Mouse (Mus musculus) kidney, postnatal 0 days (tissue): ENCODE measurements around the gene Ripk4. TPM values are rescaled to one million over a fixed set of nuclear protein-coding genes. Genes with fewer than 3 reads are reported as not detected.
A peak's percentile ranks its signal among the peaks of the same experiment; 100 is the strongest.

Experiments
- ATAC-seq: fragments of 200-750 bp; cut with Nextera tagmentation; replicated peaks from 2 replicates; pipeline ENCODE4 v1.8.0; 2017; ENCODE audit warnings: low read depth, moderate number of reproducible peaks, moderate TSS enrichment, moderate library complexity; ENCODE audit not compliant: low FRiP score
- DNase-seq: peaks from one replicate; pipeline ENCODE4 v3.0.0-alpha.2; 2016; ENCODE audit warnings: low spot score
- H3K27ac ChIP-seq: fragments of 300-500 bp; sonication (generic); 2 replicates; pipeline ENCODE4 v1.5.1; 2014; ENCODE audit warnings: mild to moderate bottlenecking
- H3K27me3 ChIP-seq: fragments of 300-500 bp; sonication (generic); 2 replicates; pipeline ENCODE4 v1.6.1; 2014; ENCODE audit warnings: low read length, mixed read lengths; ENCODE audit not compliant: insufficient read depth
- H3K36me3 ChIP-seq: fragments of 300-500 bp; sonication (generic); 2 replicates; pipeline ENCODE4 v1.6.1; 2014; ENCODE audit warnings: low read length, mixed read lengths; ENCODE audit not compliant: insufficient read depth
- H3K4me1 ChIP-seq: fragments of 300-500 bp; sonication (generic); replicated peaks from 2 replicates; pipeline ENCODE4 v1.6.1; 2014; ENCODE audit warnings: antibody characterized with exemption, low read length, mixed read lengths; ENCODE audit not compliant: insufficient read depth
- H3K4me2 ChIP-seq: fragments of 300-500 bp; sonication (generic); 2 replicates; pipeline ENCODE4 v1.6.1; 2014; ENCODE audit warnings: mild to moderate bottlenecking, low read length, moderate library complexity, mixed read lengths
- H3K4me3 ChIP-seq: fragments of 300-500 bp; sonication (generic); replicated peaks from 2 replicates; pipeline ENCODE4 v1.5.1; 2014; ENCODE audit warnings: low read depth, low read length
- H3K9ac ChIP-seq: fragments of 300-500 bp; sonication (generic); 2 replicates; pipeline ENCODE4 v1.6.1; 2014; ENCODE audit warnings: low read depth, low read length
- H3K9me3 ChIP-seq: fragments of 300-500 bp; sonication (generic); replicated peaks from 2 replicates; pipeline ENCODE4 v1.6.1; 2016; ENCODE audit warnings: low read length, inconsistent platforms, mixed read lengths
- CTCF ChIP-seq: IDR thresholded peaks from 2 replicates; pipeline ENCODE4 v1.5.1; 2016; ENCODE audit warnings: antibody characterized with exemption, low read depth, mild to moderate bottlenecking, moderate library complexity
- WGBS: fragments of 180-500 bp; shearing (Covaris S2); extraction: QIAGEN DNeasy Blood & Tissue Kit; methylation state at CpG from one replicate; pipeline ENCODE4 v1.1.7; 2014; 5-methylcytosine and 5-hydroxymethylcytosine counted together
- polyA plus RNA-seq: library from polyadenylated mRNA; unstranded; fragments of >200 nt; fragmentation: Nextera tagmentation; extraction: Ambion mirVana; gene quantifications from 2 replicates; pipeline ENCODE4 v1.2.1, GENCODE M21; 2015

Gene Ripk4
- polyA plus RNA-seq, 1 experiment from 2014 or later = 9.9 TPM

- Histone ChIP-seq H3K4me3 (no peak overlapping the region), H3K27ac (no peak overlapping the region), H3K36me3 (no peaks in the 10 kb centered on the region), H3K9me3 (no peaks in the 10 kb centered on the region), H3K27me3 (no peaks in the 10 kb centered on the region), H3K4me1 (no peaks in the 10 kb centered on the region), H3K9ac (no peak overlapping the region), H3K4me2 (no peak overlapping the region)
- DNase-seq (no peak), ATAC-seq (no peak)
- TF ChIP-seq CTCF = no peak
These were observed 44.1 kb downstream of the Ripk4 start for GRCm38 (mm10) chr16:97719392-97719983.

GRCm38 (mm10) chr16:97716567-97716966, 47.0 kb downstream of the Ripk4 start:
- Histone ChIP-seq H3K27ac (no peak overlapping the region), H3K36me3 (no peaks in the 10 kb centered on the region), H3K4me3 (no peak overlapping the region), H3K9me3 (no peaks in the 10 kb centered on the region), H3K9ac (no peak overlapping the region), H3K4me2 (no peak overlapping the region), H3K27me3 (no peaks in the 10 kb centered on the region), H3K4me1 (no peaks in the 10 kb centered on the region)
- ATAC-seq (no peak), DNase-seq (no peak)
- WGBS = 85% methylated on average over 6 of the region's 6 CpGs
- TF ChIP-seq CTCF = no peak

GRCm38 (mm10) chr16:97712129-97712528, 51.5 kb downstream of the Ripk4 start:
- H3K9ac ChIP-seq = no peak overlapping the region

GRCm38 (mm10) chr16:97701871-97702270, 61.7 kb downstream of the Ripk4 start:
- no peak for TF ChIP-seq CTCF
- H3K36me3 ChIP-seq = no peaks in the 10 kb centered on the region
- no peak overlapping the region for H3K9ac ChIP-seq
- WGBS = 60% methylated on average over 1 of the region's 1 CpGs
- ATAC-seq (no peak), DNase-seq (no peak)
- H3K27ac ChIP-seq = no peak overlapping the region
- no peak overlapping the region for H3K4me3 ChIP-seq
- H3K27me3 ChIP-seq = no peaks in the 10 kb centered on the region
- no peak overlapping the region for H3K4me2 ChIP-seq
- H3K9me3 ChIP-seq = no peaks in the 10 kb centered on the region
- H3K4me1 ChIP-seq = no peaks in the 10 kb centered on the region

More at GRCm38 (mm10) chr16:97712129-97712528, 51.5 kb downstream of the Ripk4 start:
- H3K4me3 ChIP-seq = no peak overlapping the region
- no peaks in the 10 kb centered on the region for H3K36me3 ChIP-seq
- no peaks in the 10 kb centered on the region for H3K27me3 ChIP-seq
- no peaks in the 10 kb centered on the region for H3K9me3 ChIP-seq
- no peak for TF ChIP-seq CTCF
- no peak overlapping the region for H3K4me2 ChIP-seq
- H3K4me1 ChIP-seq = no peaks in the 10 kb centered on the region
- no peak for ATAC-seq
- H3K27ac ChIP-seq = no peak overlapping the region
- no peak for DNase-seq

- 18% methylated on average over 1 of the region's 1 CpGs for WGBS
- no peaks in the 10 kb centered on the region for H3K27me3 ChIP-seq
These were observed 65.8 kb downstream of the Ripk4 start for GRCm38 (mm10) chr16:97697769-97698168.

GRCm38 (mm10) chr16:97695709-97696108, 67.9 kb downstream of the Ripk4 start:
- H3K4me1 ChIP-seq = no peaks in the 10 kb centered on the region
- H3K27ac ChIP-seq = no peak overlapping the region
- DNase-seq = no peak
- H3K9me3 ChIP-seq = no peaks in the 10 kb centered on the region
- no peak for TF ChIP-seq CTCF
- H3K4me2 ChIP-seq = no peak overlapping the region
- 66% methylated on average over 4 of the region's 4 CpGs for WGBS
- H3K9ac ChIP-seq = no peak overlapping the region
- no peak overlapping the region for H3K4me3 ChIP-seq
- H3K36me3 ChIP-seq = no peaks in the 10 kb centered on the region
- no peak for ATAC-seq
- H3K27me3 ChIP-seq = no peaks in the 10 kb centered on the region

More at GRCm38 (mm10) chr16:97697769-97698168, 65.8 kb downstream of the Ripk4 start:
- ATAC-seq (no peak; the same call in 1 of the 2 replicates), DNase-seq (peak; percentile 29)
- H3K4me2 ChIP-seq = no peak overlapping the region
- no peak overlapping the region for H3K9ac ChIP-seq
- H3K9me3 ChIP-seq = no peaks in the 10 kb centered on the region
- H3K4me1 ChIP-seq = no peaks in the 10 kb centered on the region
- H3K27ac ChIP-seq = no peak overlapping the region
- no peak overlapping the region for H3K4me3 ChIP-seq
- no peaks in the 10 kb centered on the region for H3K36me3 ChIP-seq
- TF ChIP-seq CTCF = peak; percentile 58

Other genes with a start within 250 kb of the Ripk4 start
- not detected in 2 replicates for gene Fam3b, start 249.0 kb downstream of the Ripk4 start, polyA plus RNA-seq
- 79.1 and 91.6 TPM in 2 replicates for gene Tmprss2, start 152.6 kb downstream of the Ripk4 start, polyA plus RNA-seq
- 4.3 and 4.4 TPM in 2 replicates for gene Prdm15, start 88.1 kb upstream of the Ripk4 start, polyA plus RNA-seq
- gene C2cd2, start 198.8 kb upstream of the Ripk4 start, polyA plus RNA-seq = 12.8 and 15.5 TPM in 2 replicates
- gene Zbtb21, start 198.8 kb upstream of the Ripk4 start, polyA plus RNA-seq = 8.6 and 9.1 TPM in 2 replicates
- 22.4 and 27.9 TPM in 2 replicates for gene B230307C23Rik, start 233.5 kb upstream of the Ripk4 start, polyA plus RNA-seq